Mouse (Mus musculus) liver, embryonic 15.5 days (tissue): ENCODE measurements around the gene Rplp2. TPM values are rescaled to one million over a fixed set of nuclear protein-coding genes. Genes with fewer than 3 reads are reported as not detected.
A peak's percentile ranks its signal among the peaks of the same experiment; 100 is the strongest.

Experiments
- ATAC-seq: fragments of 200-750 bp; cut with Nextera tagmentation; 2 replicates; pipeline ENCODE4 v1.8.0; 2017; ENCODE audit warnings: moderate number of reproducible peaks, mild to moderate bottlenecking, moderate library complexity; ENCODE audit not compliant: insufficient read depth
- H3K27ac ChIP-seq: fragments of 300-500 bp; sonication (generic); replicated peaks from 2 replicates; pipeline ENCODE4 v1.5.1; 2015; ENCODE audit warnings: mild to moderate bottlenecking, inconsistent platforms
- H3K27me3 ChIP-seq: fragments of 300-500 bp; sonication (generic); 2 replicates; pipeline ENCODE4 v1.6.1; 2015; ENCODE audit warnings: mild to moderate bottlenecking, inconsistent platforms
- H3K36me3 ChIP-seq: fragments of 300-500 bp; sonication (generic); replicated peaks from 2 replicates; pipeline ENCODE4 v1.6.1; 2015; ENCODE audit warnings: moderate library complexity, mild to moderate bottlenecking, inconsistent platforms
- H3K4me1 ChIP-seq: fragments of 300-500 bp; sonication (generic); replicated peaks from 2 replicates; pipeline ENCODE4 v1.6.1; 2015; ENCODE audit warnings: inconsistent platforms
- H3K4me2 ChIP-seq: fragments of 300-500 bp; sonication (generic); 2 replicates; pipeline ENCODE4 v1.6.1; 2015; ENCODE audit warnings: moderate library complexity, mild to moderate bottlenecking, inconsistent platforms
- H3K4me3 ChIP-seq: fragments of 300-500 bp; sonication (generic); replicated peaks from 2 replicates; pipeline ENCODE4 v1.5.1; 2015; ENCODE audit warnings: mild to moderate bottlenecking, inconsistent platforms
- H3K9ac ChIP-seq: fragments of 300-500 bp; sonication (generic); 2 replicates; pipeline ENCODE4 v1.6.1; 2015; ENCODE audit warnings: moderate library complexity, mild to moderate bottlenecking, inconsistent platforms
- H3K9me3 ChIP-seq: fragments of 300-500 bp; sonication (generic); replicated peaks from 2 replicates; pipeline ENCODE4 v1.6.1; 2016; ENCODE audit warnings: inconsistent platforms
- WGBS: fragments of 180-500 bp; shearing (Covaris S2); methylation state at CpG from one replicate; pipeline ENCODE4 v1.1.7; 2015; ENCODE audit warnings: mixed read lengths; ENCODE audit not compliant: insufficient replicate concordance; 5-methylcytosine and 5-hydroxymethylcytosine counted together
- polyA plus RNA-seq: library from polyadenylated mRNA; unstranded; fragments of >200 nt; fragmentation: Nextera tagmentation; extraction: Ambion mirVana; gene quantifications from 2 replicates; pipeline ENCODE4 v1.2.1, GENCODE M21; 2015

The Rplp2 gene
- polyA plus RNA-seq, 1 experiment from 2014 or later, result 741 TPM

GRCm38 (mm10) chr7:141477578-141478269 is 30.6 kb downstream of the Rplp2 start:
- Histone ChIP-seq H3K4me3 (no peak overlapping the region), H3K9me3 (no peaks in the 10 kb centered on the region), H3K27ac (peak overlapping the region; percentile 91), H3K4me2 (peak overlapping the region; percentile 99), H3K9ac (no peak overlapping the region), H3K4me1 (peaks cover 77% of the 10 kb centered on the region), H3K27me3 (peaks cover 25% of the 10 kb centered on the region), H3K36me3 (peaks cover 6% of the 10 kb centered on the region)
- no peak for ATAC-seq
- 14% methylated on average over 4 of the region's 4 CpGs for WGBS

DNA sequence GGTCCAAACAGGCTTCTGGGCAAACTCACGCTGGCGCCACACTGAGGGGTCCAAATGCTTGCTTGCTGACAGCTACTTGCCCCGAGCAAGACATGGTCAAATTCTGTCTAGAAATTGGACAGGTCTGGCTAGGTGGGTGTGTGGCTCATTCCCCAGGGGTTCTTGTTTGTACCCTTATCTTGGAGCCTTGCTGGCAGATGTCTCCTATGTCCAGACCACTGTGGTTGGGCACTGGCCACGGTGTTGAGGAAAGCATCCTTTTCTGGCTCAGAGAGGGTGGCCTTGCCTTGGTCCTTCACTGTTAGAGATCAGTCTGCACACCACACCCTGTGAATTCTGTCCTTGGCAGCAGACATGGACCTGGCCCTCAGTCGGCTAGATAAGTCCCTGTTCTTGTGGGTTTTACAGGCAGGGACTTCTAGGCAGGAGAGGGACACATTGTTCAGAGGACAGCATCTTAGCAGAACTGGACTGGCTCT is 31.1 kb downstream of the Rplp2 start:
- H3K9ac ChIP-seq, result no peak overlapping the region
- 0 out of 2 replicates have a peak, but pooled peaks cover 2% of the 10 kb centered on the region for H3K36me3 ChIP-seq
- peaks cover 31% of the 10 kb centered on the region for H3K27me3 ChIP-seq
- H3K9me3 ChIP-seq, result no peaks in the 10 kb centered on the region
- no peak overlapping the region for H3K4me3 ChIP-seq
- H3K4me2 ChIP-seq, result peak overlapping the region; percentile 99; the same call in 1 of the 2 replicates
- peak overlapping the region; percentile 91; the same call in 1 of the 2 replicates for H3K27ac ChIP-seq
- peaks cover 75% of the 10 kb centered on the region for H3K4me1 ChIP-seq
- WGBS, result 12% methylated on average over 5 of the region's 5 CpGs
- ATAC-seq, result no peak

- Histone ChIP-seq H3K4me1 (peaks cover 53% of the 10 kb centered on the region), H3K9me3 (no peaks in the 10 kb centered on the region), H3K4me2 (peak overlapping the region; percentile 76), H3K27me3 (peaks cover 40% of the 10 kb centered on the region), H3K4me3 (no peak overlapping the region), H3K36me3 (no peaks in the 10 kb centered on the region), H3K27ac (no peak overlapping the region), H3K9ac (no peak overlapping the region; the same call in 1 of the 2 replicates)
- WGBS, result 8% methylated on average over 10 of the region's 10 CpGs
- ATAC-seq, result peak; percentile 33
Measured at GRCm38 (mm10) chr7:141480842-141481497, 33.8 kb downstream of the Rplp2 start.

DNA sequence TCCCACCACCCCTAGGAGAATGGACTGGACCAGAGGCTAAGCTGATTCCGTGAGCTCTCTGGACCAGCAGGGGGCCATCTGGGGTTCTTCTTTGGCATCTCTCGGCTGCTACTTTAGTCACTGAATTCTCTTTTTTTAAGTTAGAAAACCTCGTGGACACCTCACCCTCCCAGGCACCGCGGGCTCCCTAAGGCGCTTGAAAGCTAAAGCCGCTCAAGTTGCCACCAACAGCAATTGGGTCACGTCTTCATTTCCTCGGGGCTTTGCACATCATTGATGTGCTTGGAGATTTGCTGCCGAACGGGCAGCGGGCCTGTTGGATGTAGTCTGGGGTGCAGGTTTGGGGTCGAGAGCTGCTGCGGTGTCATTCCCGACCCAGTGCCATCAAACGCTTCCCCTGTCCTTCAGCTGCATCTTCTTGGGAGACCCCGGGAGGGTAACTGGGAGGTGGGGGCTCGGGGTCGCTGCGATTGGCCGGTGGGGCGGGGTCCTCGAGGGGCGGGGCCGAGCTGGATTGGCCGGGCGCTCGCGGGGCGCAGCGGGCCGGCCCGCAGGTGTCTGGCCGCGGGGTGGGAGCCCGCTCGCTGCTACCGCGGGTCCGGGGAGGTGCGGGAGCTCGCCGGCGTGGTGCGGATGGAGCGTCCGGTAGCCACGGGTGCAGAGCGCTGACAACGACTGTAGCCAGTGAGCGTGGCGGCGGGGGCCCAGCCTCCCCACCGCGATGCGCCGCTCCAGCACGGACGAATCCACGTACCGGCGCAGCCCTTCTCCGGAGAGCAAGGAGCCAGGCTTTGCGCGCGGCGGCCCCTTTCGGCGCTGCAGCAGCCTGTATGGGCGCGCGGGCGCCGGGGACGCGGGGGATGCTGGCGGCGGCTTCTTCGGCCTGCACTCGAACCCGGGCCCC is 34.6 kb downstream of the Rplp2 start:
- no peak for ATAC-seq
- 2% methylated on average over 81 of the region's 81 CpGs for WGBS

DNA sequence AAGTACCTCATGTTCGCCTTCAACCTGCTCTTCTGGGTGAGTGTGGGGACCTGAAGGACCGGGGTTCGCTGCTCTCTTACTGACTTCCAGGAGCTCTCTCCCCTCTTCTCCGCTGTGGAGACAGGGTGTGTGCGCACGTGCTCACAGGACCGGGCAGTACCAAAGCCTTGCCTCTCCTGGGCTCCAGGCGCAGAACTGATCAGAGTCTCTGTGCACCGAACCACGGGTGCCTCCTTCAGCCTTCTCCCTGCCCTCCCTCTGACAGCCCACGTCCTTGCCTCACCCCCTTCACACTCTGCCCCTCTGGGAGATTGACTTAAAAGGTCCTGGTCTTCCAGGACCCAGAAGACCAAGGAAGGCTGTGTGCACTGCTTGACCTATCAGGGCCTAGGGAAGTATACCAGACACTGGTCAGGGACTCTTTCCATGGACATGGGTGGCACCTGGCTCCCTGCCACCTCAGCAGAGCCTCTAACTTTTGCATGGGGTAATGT is 35.4 kb downstream of the Rplp2 start:
- H3K9ac ChIP-seq, result no peak overlapping the region
- H3K4me3 ChIP-seq, result peak overlapping the region; percentile 52
- peak overlapping the region; percentile 76 for H3K4me2 ChIP-seq
- no peaks in the 10 kb centered on the region for H3K36me3 ChIP-seq
- 49% methylated on average over 11 of the region's 11 CpGs for WGBS
- H3K27me3 ChIP-seq, result peaks cover 40% of the 10 kb centered on the region
- H3K27ac ChIP-seq, result no peak overlapping the region
- ATAC-seq, result no peak
- H3K4me1 ChIP-seq, result peaks cover 40% of the 10 kb centered on the region
- H3K9me3 ChIP-seq, result no peaks in the 10 kb centered on the region

More for the DNA sequence above, 34.6 kb downstream of the Rplp2 start:
- H3K4me1 ChIP-seq, result peaks cover 46% of the 10 kb centered on the region
- no peak overlapping the region for H3K27ac ChIP-seq
- peak overlapping the region; percentile 52 for H3K4me3 ChIP-seq
- peak overlapping the region; percentile 76 for H3K4me2 ChIP-seq
- H3K9ac ChIP-seq, result peak overlapping the region; percentile 27; the same call in 1 of the 2 replicates
- peaks cover 40% of the 10 kb centered on the region for H3K27me3 ChIP-seq
- H3K9me3 ChIP-seq, result no peaks in the 10 kb centered on the region
- no peaks in the 10 kb centered on the region for H3K36me3 ChIP-seq

GRCm38 (mm10) chr7:141483114-141483653 is 36.0 kb downstream of the Rplp2 start:
- Histone ChIP-seq H3K27ac (no peak overlapping the region), H3K27me3 (peaks cover 40% of the 10 kb centered on the region), H3K36me3 (no peaks in the 10 kb centered on the region), H3K9ac (no peak overlapping the region), H3K4me3 (no peak overlapping the region), H3K4me1 (peaks cover 34% of the 10 kb centered on the region), H3K4me2 (no peak overlapping the region), H3K9me3 (no peaks in the 10 kb centered on the region)
- 76% methylated on average over 6 of the region's 6 CpGs for WGBS
- no peak for ATAC-seq

DNA sequence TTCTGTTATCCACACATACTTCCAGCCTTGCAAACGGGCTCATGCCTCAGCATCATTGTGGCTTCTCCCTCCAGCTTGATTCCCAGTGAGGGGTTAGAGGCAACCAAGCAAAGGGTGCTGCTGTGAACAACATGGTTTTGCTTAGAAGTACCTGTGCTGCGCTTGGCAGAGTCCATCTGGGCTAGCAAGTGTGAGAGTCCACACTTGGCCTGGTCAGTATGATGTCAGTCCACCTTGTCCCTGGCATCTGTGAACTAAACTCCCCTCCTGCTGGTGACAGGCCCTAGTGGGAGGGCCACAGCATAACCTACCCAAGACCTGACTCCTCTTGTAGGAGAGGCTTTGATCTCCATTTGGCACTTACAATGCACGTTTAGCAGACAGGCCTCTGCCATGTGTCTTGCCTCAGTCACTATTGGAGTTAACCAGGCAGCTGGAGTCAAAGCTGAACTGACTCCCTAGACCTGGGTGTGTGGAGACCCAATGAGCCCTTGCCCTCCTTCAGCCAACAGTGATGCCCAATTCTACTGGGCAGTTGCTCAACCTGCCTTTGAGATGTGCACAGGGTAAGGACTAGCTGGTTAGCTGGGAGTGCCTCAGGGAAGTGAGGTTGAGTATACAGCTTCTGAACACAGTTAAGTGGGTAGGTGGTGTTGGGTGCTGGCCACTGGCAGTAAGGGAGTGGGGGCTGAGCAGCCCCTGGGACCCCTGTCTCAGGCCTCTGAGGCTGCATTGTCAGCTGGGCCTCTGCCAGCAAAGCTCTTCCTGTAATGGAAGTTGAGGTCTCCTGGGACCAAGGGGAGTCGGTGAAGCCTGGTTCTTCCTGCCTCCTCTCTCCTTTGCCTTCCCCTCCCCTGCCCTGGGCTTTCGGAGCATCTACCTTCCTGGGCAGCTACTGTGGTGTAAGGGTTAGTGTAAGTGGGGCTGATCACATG is 37.3 kb downstream of the Rplp2 start:
- no peaks in the 10 kb centered on the region for H3K36me3 ChIP-seq
- no peak overlapping the region for H3K27ac ChIP-seq
- H3K4me2 ChIP-seq, result no peak overlapping the region
- peaks cover 40% of the 10 kb centered on the region for H3K27me3 ChIP-seq
- no peak overlapping the region for H3K4me3 ChIP-seq
- 69% methylated on average over 5 of the region's 5 CpGs for WGBS
- no peak for ATAC-seq
- no peaks in the 10 kb centered on the region for H3K9me3 ChIP-seq
- peaks cover 29% of the 10 kb centered on the region for H3K4me1 ChIP-seq
- H3K9ac ChIP-seq, result no peak overlapping the region

- Histone ChIP-seq H3K9me3 (no peaks in the 10 kb centered on the region), H3K4me1 (peaks cover 28% of the 10 kb centered on the region), H3K36me3 (no peaks in the 10 kb centered on the region), H3K27me3 (peaks cover 40% of the 10 kb centered on the region), H3K9ac (no peak overlapping the region), H3K4me3 (no peak overlapping the region), H3K27ac (no peak overlapping the region), H3K4me2 (no peak overlapping the region)
- no peak for ATAC-seq
- WGBS, result 50% methylated on average over 2 of the region's 2 CpGs
Measured at GRCm38 (mm10) chr7:141485186-141485585, 38.0 kb downstream of the Rplp2 start.

DNA sequence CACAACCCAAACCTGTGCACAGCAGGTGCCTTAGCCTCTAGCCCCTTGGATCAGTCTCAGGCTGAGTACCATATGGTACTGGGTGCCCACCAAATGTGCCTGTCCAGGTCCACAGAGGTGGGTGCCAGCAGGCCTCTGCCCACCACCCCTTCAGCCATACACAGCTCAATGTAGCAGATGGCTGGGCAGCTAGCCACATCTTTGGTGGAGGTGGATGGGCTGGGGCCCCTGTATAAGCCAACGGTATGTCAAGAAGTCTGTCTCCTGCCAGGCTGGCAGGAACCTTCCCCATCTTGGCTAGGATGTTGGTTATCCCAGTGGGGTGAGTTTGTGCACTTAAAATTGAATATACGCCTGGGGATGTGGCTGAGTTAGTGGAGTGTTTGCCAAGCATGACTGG is 38.4 kb downstream of the Rplp2 start:
- peaks cover 36% of the 10 kb centered on the region for H3K27me3 ChIP-seq
- peaks cover 24% of the 10 kb centered on the region for H3K4me1 ChIP-seq
- no peak overlapping the region for H3K4me3 ChIP-seq
- H3K9ac ChIP-seq, result no peak overlapping the region
- no peak overlapping the region for H3K27ac ChIP-seq
- no peak overlapping the region for H3K4me2 ChIP-seq
- ATAC-seq, result no peak
- WGBS, result 77% methylated on average over 2 of the region's 2 CpGs
- no peaks in the 10 kb centered on the region for H3K36me3 ChIP-seq
- no peaks in the 10 kb centered on the region for H3K9me3 ChIP-seq

GRCm38 (mm10) chr7:141486239-141486638 is 39.1 kb downstream of the Rplp2 start:
- Histone ChIP-seq H3K4me3 (no peak overlapping the region), H3K27me3 (peaks cover 30% of the 10 kb centered on the region), H3K4me2 (no peak overlapping the region), H3K9ac (no peak overlapping the region), H3K27ac (no peak overlapping the region), H3K4me1 (peaks cover 18% of the 10 kb centered on the region), H3K9me3 (no peaks in the 10 kb centered on the region), H3K36me3 (no peaks in the 10 kb centered on the region)
- ATAC-seq, result no peak
- 85% methylated on average over 1 of the region's 1 CpGs for WGBS
